Mouse (Mus musculus) heart, postnatal 25 days (tissue): ENCODE data around the gene Espn. TPM values are rescaled to one million over a fixed set of nuclear protein-coding genes. Genes with fewer than 3 reads are reported as not detected.

Experiments
- DNase-seq: peaks from one replicate; pipeline ENCODE4 v3.0.0; 2022; ENCODE audit warnings: low spot score
- intact Hi-C: fragments of 180-260 bp; cut with DNase I; formaldehyde crosslinking; loops from one replicate; pipeline ENCODE4 v1.15.1; 2025
- total RNA-seq, 2 experiments: library from RNA; stranded (reverse); gene quantifications; 2 replicates each; pipeline ENCODE4 v1.2.3; 2021

The Espn gene
- total RNA-seq, 2 experiments from 2014 or later = 1.7 to 2.2 TPM

- DNase-seq = no peak
- intact Hi-C loops = loop anchor here (5.0 kb wide), 1 partner anchor 282 kb away; no protein-coding TSS in a partner anchor
These were observed 2.8 kb upstream of the Espn start for GRCm38 (mm10) chr4:152155019-152155418.

- peak; percentile 59 for DNase-seq
These were observed 1.6 kb upstream of the Espn start for GRCm38 (mm10) chr4:152153771-152154177.

GRCm38 (mm10) chr4:152151451-152151965, 663 bp downstream of the Espn start:
- intact Hi-C loops = no loop called here
- no peak for DNase-seq

More at GRCm38 (mm10) chr4:152153771-152154177, 1.6 kb upstream of the Espn start:
- intact Hi-C loops = no loop called here

GRCm38 (mm10) chr4:152150546-152150945, 1.6 kb downstream of the Espn start:
- intact Hi-C loops = no loop called here
- DNase-seq = no peak

- intact Hi-C loops = no loop called here
- no peak for DNase-seq
These were observed 5.9 kb downstream of the Espn start for GRCm38 (mm10) chr4:152146033-152146827.

GRCm38 (mm10) chr4:152145473-152145872, 6.7 kb downstream of the Espn start:
- intact Hi-C loops = no loop called here
- DNase-seq = no peak

- DNase-seq = no peak
- intact Hi-C loops = no loop called here
These were observed 8.5 kb downstream of the Espn start for GRCm38 (mm10) chr4:152143632-152144031.

- no peak for DNase-seq
- intact Hi-C loops = no loop called here
These were observed 10.5 kb downstream of the Espn start for GRCm38 (mm10) chr4:152141521-152142135.

- no peak for DNase-seq
- intact Hi-C loops = no loop called here
These were observed 11.7 kb downstream of the Espn start for GRCm38 (mm10) chr4:152140441-152140840.

- intact Hi-C loops = no loop called here
- DNase-seq = peak; percentile 78
These were observed 13.5 kb downstream of the Espn start for GRCm38 (mm10) chr4:152138497-152139260.

- no peak for DNase-seq
- intact Hi-C loops = no loop called here
These were observed 15.3 kb downstream of the Espn start for GRCm38 (mm10) chr4:152136876-152137250.

- no peak for DNase-seq
- intact Hi-C loops = no loop called here
These were observed 15.9 kb downstream of the Espn start for GRCm38 (mm10) chr4:152136112-152136875.

- no peak for DNase-seq
- intact Hi-C loops = no loop called here
These were observed 16.8 kb downstream of the Espn start for GRCm38 (mm10) chr4:152135363-152135762.

GRCm38 (mm10) chr4:152134507-152134906, 17.7 kb downstream of the Espn start:
- intact Hi-C loops = no loop called here
- no peak for DNase-seq

GRCm38 (mm10) chr4:152133213-152133612, 19.0 kb downstream of the Espn start:
- no peak for DNase-seq
- intact Hi-C loops = no loop called here

- intact Hi-C loops = no loop called here
- DNase-seq = no peak
These were observed 19.4 kb downstream of the Espn start for GRCm38 (mm10) chr4:152132772-152133169.

- no peak for DNase-seq
These were observed 20.1 kb downstream of the Espn start for GRCm38 (mm10) chr4:152131809-152132771.

GRCm38 (mm10) chr4:152130771-152131653, 21.2 kb downstream of the Espn start:
- intact Hi-C loops = no loop called here

More at GRCm38 (mm10) chr4:152131809-152132771, 20.1 kb downstream of the Espn start:
- intact Hi-C loops = no loop called here

More at GRCm38 (mm10) chr4:152130771-152131653, 21.2 kb downstream of the Espn start:
- no peak for DNase-seq
